Mouse (Mus musculus) spleen, adult 10 weeks (tissue): ENCODE measurements around the gene Fyttd1. TPM values are rescaled to one million over a fixed set of nuclear protein-coding genes. Genes with fewer than 3 reads are reported as not detected.

ENCODE experiments used
- polyA plus RNA-seq: library from polyadenylated mRNA; stranded (reverse); fragments of 350-450 nt; fragmentation: Illumina TruSeq; extraction: RNeasy Lipid Tissue Mini Kit (QIAGEN cat#74804); gene quantifications from one replicate; pipeline ENCODE4 v1.2.3, GENCODE M21; 2015; ENCODE audit warnings: low replicate concordance; ENCODE audit not compliant: insufficient read depth

Gene Fyttd1
- 110 TPM for polyA plus RNA-seq

GRCm38 (mm10) chr16:32877343-32878156 is at the start of gene Fyttd1, which contains the start of gene Rubcn:
Gene Fyttd1 (plus strand): TSS chr16:32877500.
Gene Rubcn (minus strand): TSS chr16:32877766.

DNA sequence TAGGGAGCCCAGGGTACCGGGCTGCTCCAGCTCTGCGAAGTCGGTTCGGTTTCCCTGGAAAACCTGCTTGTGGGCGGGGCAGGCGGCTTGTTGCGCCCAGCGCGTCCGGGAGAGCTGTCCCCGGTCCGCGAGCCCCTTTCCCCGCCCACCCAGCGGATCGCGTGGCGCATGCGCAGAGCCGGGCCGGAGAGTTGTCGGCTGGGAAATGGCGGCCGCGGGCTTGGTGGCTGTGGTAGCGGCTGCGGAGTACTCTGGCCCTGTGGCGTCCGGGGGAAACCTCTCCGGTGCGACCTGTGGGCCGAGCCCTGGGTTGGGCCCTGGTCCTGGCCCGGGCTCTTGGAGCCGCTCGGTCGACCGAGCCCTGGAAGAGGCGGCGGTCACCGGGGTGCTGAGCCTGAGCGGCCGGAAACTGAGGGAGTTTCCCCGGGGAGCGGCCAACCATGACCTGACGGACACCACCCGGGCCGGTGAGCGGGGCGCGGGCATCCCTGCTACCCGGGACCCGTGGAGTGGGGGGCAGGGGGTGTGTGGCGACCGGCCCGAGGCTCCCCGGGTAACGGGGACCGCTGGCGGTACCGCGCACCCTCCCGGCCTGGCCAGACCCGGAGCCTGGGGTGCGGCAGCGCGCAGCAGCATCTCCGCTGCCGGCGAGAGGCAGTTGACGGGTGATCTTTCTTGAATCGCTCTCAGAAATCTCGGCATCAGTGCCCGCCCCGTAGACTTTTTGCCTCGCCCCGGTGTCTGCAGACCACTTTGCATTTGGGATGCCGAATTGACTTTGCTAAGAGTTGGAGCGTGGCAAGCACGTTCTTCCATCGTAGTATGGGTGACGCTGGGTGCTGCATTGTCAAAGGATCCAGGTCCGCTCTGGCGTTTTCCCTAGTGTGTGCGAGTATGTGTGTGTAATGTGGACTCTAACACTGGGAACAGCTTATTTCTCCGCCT is 36.9 kb downstream of the Fyttd1 start, which contains the start of gene Lrch3:
Lrch3 (plus strand) TSS at position 164 of the 945 bp plus-strand sequence.

Other genes with a start within 250 kb of the Fyttd1 start
- gene Tnk2, start 233.6 kb upstream of the Fyttd1 start, polyA plus RNA-seq: 26.6 TPM
- gene Muc4, start 141.6 kb upstream of the Fyttd1 start, polyA plus RNA-seq: not detected
- gene Muc20, start 80.1 kb upstream of the Fyttd1 start, polyA plus RNA-seq: not detected
- gene Smbd1, start 67.0 kb upstream of the Fyttd1 start, polyA plus RNA-seq: not detected
- gene Rubcn, start 266 bp downstream of the Fyttd1 start, polyA plus RNA-seq: 76.9 TPM
- 57.2 TPM for gene Lrch3, start 36.6 kb downstream of the Fyttd1 start, polyA plus RNA-seq
- gene Iqcg, start 178.7 kb downstream of the Fyttd1 start, polyA plus RNA-seq: 1.1 TPM
- gene Rpl35a, start 179.0 kb downstream of the Fyttd1 start, polyA plus RNA-seq: 3,739 TPM
- gene Lmln, start 185.0 kb downstream of the Fyttd1 start, polyA plus RNA-seq: 1.3 TPM